Mouse (Mus musculus) CD4-positive naive resting alpha-beta T cell, adult 76 days (primary cell): ENCODE measurements around the gene Gm44596. TPM values are rescaled to one million over a fixed set of nuclear protein-coding genes. Genes with fewer than 3 reads are reported as not detected.

Experiments used
- total RNA-seq: library from RNA; stranded (reverse); gene quantifications from one replicate; pipeline ENCODE4 v1.2.4, GENCODE M21; 2023

Gene Gm44596
- total RNA-seq: not detected

GRCm38 (mm10) chr6:128375192-128375591 lies at the start of gene Gm44596, which contains the start of gene Tex52:
Gene Gm44596 (plus strand): TSS chr6:128375503.
Gene Tex52 (plus strand): TSS chr6:128375456.

DNA sequence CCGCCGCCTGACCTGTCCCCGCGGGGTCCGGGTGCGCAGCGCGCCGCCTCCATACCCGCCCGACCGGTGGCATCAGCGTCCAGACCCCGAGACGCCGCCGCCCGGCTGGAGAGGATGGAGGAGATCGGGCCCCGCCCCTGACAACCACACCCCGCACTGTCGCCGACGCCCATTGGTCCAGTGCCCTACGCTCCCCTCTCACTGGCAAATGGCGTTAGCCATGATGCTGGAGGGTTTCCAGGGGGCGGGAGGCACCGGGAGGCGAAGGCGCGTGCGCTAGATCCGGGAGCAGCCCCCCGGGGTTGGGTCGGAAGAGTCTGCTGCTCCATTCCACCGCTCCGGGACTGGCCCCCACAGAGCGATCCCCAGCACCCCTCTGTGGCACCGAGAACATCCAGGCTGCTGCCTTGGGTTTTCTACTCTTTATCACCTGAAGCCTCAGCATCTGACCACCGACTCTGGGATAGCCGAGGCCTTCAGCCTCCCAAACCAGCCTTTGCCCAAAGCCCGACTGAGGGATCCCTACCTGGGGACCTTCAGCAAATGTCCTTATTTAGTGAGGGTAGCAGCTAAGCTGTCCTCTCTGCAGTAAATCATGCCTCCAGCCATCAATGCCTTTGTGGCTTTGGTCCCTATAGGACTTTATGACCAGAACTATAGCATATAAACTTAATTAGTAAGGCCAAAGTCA lies 19.4 kb upstream of the Gm44596 start, which contains the start of gene Tulp3:
Gene Tulp3, minus strand, starts transcription at position 126 of the 691 bp plus-strand sequence.

DNA sequence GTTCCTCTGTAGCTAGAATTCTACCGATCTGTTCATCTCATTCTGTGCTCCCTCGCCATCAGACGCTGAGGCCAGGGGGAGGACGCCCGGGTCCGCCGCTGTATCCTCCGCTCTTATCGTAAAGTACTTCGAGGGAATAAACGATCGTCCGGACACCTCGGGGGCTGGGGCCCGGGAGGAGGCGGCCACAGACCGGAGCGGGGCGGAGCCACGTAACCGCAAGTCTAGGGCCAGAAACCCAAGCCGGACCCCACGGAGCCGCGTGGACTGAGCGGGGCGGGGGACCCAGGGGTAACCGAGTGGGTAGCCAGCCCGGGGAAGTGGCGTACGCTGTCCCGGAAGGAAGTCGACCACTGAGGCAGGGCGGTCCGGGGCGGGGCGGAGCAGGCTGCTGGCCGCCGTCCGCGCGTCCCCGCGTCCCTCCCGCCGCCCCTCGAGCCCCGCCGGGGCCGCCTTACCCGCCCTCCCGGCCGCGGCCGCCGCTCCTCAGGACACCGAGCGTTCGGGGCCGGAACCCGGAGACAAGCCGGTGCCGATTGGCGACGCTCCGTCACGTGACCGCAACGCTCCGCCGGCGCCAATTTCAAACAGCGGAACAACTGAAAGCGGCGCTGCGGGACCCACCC lies 12.8 kb upstream of the Gm44596 start, which contains the start of the genes Rhno1 and Foxm1:
Gene Rhno1, minus strand, starts transcription at position 531 of the 626 bp plus-strand sequence.
Gene Foxm1, plus strand, starts transcription at position 587 of the 626 bp plus-strand sequence.

DNA sequence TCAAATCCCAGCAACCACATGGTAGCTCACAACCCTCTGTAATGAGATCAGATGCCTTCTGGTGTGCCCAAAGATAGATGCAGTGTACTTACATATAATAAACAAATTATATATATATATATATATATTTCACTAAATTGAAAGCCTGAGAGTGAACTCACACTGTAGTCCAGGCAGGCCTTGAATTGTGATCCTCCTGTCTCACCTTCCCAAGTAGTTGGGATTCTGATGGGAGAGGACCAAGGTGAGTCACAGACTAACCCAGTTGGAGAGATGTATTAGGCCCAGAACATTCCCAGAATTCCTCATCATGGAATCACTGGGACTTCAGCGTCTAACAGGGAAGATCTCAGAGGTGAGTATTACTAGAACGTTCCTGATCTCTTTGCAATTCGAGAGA lies 23.7 kb downstream of the Gm44596 start, which contains the start of gene Nrip2:
Gene Nrip2, plus strand, starts transcription at position 301 of the 400 bp plus-strand sequence.

DNA sequence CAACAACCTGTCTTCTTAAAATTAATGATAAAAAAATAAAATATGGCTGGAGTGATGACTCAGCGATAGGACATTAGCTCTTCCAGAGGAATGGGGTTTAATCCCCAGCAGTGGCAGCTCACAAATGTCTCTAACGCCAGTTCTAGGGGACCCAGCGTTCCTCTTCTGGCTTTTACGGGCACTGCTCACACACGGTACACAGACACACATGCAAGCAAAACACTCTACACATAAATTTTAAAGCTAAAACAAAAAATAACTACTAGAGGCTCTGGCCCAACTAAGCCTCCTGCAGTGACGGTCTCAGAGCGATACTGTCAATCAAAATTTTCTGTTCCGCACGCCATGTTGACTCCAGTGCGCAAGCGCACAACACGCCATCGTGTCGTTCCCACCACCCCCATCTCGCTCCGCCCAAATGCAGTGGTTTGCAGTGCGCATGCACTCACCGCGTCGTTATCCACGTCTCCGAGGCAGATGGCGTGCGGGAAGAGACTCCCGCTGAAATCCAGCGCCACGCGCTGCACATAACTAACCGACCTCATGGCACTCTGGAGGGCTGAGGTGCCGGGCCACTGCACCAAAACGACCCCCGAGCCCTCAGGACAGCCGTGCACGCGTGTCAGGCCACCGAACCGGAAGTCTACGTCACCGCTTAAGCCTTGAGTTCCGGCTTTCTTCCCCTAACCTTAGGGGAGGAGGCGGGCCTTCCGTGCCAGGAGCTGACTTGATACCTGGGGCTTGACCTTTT lies 49.1 kb downstream of the Gm44596 start, which contains the start of gene Itfg2:
Gene Itfg2, minus strand, starts transcription at position 663 of the 751 bp plus-strand sequence.

GRCm38 (mm10) chr6:128438317-128438870 lies 63.1 kb downstream of the Gm44596 start, which contains the start of gene Fkbp4:
Gene Fkbp4 (minus strand): TSS chr6:128438677.

Other genes with a start within 250 kb of the Gm44596 start
- 6.7 TPM for gene Tspan9, start 231.9 kb upstream of the Gm44596 start, total RNA-seq
- not detected for gene Tead4, start 74.7 kb upstream of the Gm44596 start, total RNA-seq
- gene Tulp3, start 19.7 kb upstream of the Gm44596 start, total RNA-seq: 5.4 TPM
- gene Rhno1, start 12.6 kb upstream of the Gm44596 start, total RNA-seq: 52.9 TPM
- gene Foxm1, start 12.5 kb upstream of the Gm44596 start, total RNA-seq: 11.5 TPM
- gene Tex52, start within 50 bp of the Gm44596 start, total RNA-seq: not detected
- gene Nrip2, start 23.8 kb downstream of the Gm44596 start, total RNA-seq: not detected
- gene Itfg2, start 49.4 kb downstream of the Gm44596 start, total RNA-seq: 73.1 TPM
- 68.7 TPM for gene Fkbp4, start 63.2 kb downstream of the Gm44596 start, total RNA-seq
- gene Pzp, start 151.2 kb downstream of the Gm44596 start, total RNA-seq: not detected
- not detected for gene A2ml1, start 206.1 kb downstream of the Gm44596 start, total RNA-seq
- 0.91 TPM for gene Klrb1a, start 248.0 kb downstream of the Gm44596 start, total RNA-seq